Mouse (Mus musculus): ENCODE results near the gene Klf8.

The Klf8 gene

GRCm38 (mm10) chrX:153439573-153439972, 202.3 kb downstream of the Klf8 start:
- no peak for DNase-seq (ENCODE audit: low read depth, low spot score)

DNA sequence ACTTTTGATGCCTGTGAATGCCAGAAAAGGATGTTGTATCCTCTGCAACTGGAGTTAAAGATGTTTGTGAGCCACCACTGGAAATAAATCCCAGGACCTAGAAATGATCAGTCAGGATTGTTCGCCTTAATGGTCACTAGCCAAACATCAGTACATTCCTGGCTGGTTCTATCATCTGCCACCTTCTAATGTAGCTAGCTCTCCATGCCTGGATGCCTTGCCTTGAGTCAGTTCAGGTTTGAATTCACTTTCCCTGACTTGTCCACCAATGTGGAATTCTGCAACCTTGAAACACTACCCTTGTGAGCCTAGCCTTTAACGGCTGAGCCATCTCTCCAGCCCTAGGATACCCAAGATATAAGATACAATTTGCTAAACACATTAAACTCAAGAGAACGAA, 202.8 kb downstream of the Klf8 start:
- DNase-seq (ENCODE audit: low read depth, low spot score): no peak
